Mouse (Mus musculus): Measurements from ENCODE around the gene Kctd12b.
"Not testable (repeated sequence)": the region's sequence is repeated elsewhere in the genome, so short reads cannot be mapped to it uniquely, and the experiment has no call there.

Gene Kctd12b

DNA sequence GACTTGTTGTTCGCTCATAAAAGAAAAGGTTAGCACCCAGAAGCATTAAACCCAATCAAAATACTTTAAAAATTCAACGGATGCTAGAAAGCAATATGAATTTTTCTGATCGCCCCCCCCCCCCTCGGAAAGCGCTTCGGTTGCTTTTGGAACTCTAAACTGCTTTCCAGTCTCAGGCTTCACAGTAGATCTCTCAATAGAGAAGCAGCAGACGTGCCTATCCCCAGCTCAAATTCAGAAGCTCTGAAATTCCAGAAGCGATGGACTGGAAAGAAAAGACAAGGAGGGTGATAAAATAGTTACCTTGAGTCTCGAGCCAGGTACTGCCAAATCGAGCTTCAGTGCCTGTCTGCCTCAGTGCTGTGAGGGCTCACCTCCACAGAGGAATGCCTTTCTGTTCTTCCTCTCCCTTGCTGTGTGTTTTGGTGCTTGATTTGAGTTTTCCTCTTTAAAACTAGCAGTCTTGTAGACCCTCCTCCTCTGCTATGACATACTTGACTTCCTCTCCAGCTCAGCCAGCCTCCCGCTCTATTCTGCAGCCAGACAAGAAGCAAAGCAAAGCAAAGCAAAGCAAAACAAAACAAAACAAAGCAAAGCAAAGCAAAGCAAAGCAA lies at the start of gene Kctd12b:
TSS of gene Kctd12b (minus strand) at position 610 of the 614 bp plus-strand sequence.
- peak; percentile 3 for DNase-seq (ENCODE audit: low spot score)

DNA sequence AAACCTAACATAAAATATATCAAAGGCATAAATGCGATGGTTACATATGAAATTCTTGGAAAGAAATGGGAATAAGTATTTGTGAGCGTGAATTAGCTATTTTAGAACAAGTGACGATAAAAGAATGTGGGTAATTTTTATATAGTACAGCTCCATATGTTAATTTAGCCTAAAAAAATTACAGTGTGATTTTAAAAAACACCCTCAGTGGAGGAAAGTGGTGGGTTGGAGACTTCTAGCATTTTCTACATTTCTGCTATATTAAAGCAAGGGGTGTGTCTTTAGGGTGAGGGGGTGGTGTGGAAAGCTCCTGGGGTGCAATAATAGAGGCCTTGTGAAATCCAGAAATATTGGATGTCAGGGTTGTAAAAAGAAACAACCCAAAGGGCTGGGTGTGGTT lies 46.3 kb upstream of the Kctd12b start:
- no peak for DNase-seq (ENCODE audit: low spot score)

DNA sequence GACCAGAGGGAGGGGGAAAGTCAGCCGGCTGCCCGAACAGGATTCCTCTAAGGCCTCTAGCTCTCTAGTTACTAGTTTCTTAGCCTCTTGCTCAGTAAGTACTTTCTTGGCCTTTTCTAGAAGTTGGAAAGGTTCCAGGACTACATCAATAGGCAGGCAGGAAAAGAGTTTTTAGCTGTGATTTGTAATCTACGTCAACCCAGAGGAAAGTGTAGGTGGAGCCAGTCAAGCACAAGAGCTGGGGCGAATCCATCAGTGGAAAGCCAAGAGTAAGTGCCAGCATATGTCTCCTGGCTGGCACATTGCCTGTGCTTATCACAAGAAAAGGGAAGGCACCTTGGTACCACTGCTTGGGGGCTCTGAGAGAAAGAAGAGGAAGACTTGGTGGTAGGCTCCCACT lies 39.5 kb upstream of the Kctd12b start:
- no peak for DNase-seq (ENCODE audit: low spot score)

DNA sequence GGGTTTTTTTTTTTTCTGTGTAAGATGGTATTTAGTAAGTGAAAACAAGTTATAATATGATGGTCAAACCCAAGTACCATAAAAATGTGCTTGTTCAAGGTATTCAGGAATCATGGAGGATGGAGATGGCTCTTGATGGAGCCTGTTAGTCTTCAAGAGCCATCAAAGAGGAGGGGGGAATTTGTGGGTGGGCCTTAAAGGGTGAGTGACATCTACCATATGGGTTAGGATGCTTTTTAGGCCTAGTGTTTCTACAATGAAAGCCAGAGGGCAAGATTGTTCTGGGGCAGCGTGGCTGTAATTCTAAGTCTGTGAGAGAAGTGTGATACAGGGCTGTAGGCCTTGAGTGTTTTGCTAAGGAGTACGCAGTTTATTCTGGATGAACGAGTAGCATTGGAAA lies 28.2 kb upstream of the Kctd12b start:
- DNase-seq (ENCODE audit: low spot score): no peak

DNA sequence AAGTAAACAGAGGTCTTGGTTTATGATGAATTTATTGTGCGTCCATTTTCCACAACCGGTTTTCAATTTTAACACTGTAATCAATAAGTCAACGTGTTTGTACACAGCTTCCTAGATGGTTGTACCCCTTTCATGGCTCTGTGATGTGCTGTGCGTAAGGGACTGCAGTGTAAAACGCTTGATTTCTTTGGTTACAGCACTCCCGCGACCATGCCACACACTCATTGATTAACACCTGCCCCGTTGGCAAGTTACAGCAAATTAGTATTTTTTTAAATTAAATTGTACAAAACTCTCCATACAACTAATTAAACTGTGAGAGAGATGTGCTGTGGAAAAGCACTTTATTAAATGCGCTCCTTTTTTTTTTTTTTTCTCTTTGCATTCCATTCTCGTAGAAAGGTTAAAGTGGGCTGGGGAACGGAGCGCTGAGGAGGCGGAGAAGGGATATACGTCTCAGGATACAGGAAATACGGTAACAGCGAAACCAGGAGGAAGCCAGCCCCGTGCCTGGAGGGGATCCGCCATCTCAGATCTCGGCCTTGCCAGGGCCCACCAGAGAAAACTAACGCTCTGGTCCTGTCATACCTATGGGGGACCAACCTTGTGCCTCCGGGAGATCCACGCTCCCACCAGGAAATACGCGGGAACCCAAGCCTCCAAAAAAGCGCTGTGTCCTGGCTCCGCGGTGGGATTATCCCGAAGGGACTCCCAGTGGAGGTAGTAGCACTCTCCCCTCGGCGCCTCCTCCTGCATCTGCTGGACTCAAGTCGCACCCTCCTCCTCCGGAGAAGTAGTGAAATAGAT lies 27.1 kb upstream of the Kctd12b start, which contains the start of gene Nbdy:
TSS of gene Nbdy (plus strand) at position 481 of the 807 bp plus-strand sequence.
- DNase-seq (ENCODE audit: low spot score): peak; percentile 13

DNA sequence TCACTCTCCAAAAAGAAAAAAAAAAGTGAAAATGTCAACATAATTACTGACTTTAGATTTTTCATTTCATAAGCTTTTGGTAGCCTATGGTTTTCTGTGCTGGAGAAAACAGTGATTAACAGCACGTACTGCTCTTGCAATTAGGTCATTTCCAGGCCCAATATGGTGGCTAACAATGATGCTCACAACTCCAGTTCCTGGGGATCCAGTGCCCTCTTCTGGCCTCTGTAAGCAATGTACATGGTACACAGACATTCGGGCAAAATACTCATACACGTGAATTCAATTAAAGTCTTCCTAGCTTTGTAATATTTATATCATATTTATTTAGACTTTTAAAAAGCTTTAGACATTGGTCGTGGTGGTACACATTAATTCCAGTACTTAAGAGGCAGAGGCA lies 23.4 kb upstream of the Kctd12b start:
- no peak for DNase-seq (ENCODE audit: low spot score)

DNA sequence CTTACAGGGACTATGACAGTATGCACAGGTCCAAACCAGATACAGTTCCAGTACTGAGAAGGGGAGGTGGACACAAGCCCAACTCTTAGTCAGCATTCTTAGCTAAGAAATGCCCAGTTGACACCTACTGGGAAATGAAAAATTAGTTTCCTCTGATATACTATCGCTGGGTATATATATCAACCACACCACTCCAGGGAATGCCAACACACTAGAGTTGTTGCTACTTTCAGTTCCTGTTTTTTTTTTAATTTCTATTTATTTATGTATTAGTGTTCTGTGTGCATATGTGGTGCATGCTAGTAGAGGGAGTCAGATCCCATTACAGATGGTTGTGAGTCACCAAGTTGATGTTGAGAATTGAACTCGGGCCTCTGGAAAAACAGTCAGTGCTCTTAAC lies 20.5 kb upstream of the Kctd12b start:
- no peak for DNase-seq (ENCODE audit: low spot score)

DNA sequence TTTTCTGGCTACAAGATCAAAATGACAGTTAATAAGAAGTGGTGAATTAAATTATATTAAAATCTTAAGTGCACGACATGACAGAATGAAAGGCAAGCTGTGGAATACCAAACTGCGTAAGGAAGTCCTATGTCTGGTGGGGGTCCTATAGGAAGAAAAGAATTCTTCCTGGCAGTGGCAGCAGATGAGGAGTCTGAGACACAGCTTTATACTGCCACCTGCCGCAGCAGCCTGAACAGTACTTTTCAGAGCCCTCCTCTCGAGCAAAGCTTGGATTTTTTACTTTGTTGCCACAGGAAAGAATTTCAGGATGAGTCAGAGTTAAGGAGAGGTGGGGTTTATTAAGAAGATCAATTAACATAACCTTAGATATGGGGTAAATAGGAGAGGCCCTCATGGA lies 11.5 kb upstream of the Kctd12b start:
- no peak for DNase-seq (ENCODE audit: low spot score)

DNA sequence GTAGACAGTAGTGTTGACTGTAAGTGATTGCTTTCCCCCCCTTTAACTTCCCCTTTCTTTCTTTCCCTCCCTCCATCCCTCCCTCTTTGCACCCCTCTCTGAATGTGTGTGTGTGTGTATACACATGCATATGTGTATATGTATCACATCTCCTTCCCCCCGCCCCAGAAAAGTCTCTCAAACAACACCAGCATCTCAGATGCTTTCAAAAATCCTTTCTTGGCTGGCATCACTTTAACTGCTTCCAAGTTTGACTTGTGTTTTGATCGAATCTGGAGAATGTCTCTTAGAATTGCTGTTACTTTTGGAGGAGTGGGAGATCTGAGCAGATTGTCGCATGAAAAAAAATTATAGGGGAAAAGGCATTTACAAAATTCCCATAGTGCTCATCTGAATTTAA lies 4.3 kb upstream of the Kctd12b start:
- no peak for DNase-seq (ENCODE audit: low spot score)

DNA sequence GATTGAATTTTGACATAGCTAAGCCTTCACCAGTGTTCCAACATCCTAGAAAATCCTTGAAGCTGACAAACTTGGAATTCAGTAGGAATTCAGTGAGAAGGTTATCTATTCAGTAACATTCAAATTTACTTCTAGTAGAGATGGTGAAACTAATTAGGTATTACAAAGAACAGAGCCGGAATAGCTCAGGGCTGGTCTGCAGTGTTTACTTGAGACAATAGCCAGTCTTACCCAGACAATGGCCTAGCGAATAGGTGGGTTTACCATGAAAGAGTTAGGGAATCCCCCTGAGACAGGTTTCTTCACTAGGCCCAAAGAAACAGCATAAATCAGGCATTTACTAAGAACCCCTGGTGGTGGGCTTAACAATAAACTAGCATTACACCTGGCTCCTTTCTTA lies 28.0 kb downstream of the Kctd12b start:
- DNase-seq (ENCODE audit: low spot score): not testable (repeated sequence)

DNA sequence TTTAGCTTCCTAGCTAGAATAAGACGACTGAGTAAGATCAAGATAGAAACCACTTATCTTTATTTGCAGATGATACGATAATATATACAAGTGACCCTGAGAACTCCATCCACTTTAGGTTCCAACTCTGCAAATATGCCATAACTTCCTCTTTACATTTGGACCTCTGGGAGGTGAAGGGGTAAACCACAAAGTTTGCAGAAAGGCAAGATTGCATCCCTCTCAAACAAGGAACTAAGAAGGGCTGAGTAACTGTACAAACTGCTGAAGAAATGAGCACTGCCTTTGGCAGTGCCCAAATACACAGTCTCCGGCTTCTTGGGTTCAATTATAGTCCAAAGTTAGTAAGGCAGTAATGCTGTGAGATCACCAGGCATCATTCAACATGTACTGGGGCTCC lies 31.3 kb downstream of the Kctd12b start:
- no peak for DNase-seq (ENCODE audit: low spot score)

DNA sequence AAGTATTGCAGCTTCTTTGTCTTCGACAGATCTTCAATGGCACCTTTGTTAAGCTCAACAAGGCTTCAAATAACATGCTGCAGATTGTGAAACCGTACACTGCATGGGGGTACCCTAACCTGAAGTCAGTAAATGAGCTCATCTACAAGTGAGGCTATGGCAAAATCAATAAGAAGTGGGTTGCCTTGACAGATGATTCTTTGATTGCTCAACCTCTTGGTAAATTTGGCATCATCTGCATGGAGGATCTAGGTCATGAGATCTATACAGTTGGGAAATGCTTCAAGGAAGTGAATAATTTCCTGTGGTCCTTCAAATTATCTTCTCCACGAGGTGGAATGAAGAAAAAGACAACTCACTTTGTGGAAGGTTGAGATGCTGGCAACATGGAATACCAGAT lies 39.2 kb downstream of the Kctd12b start:
- DNase-seq (ENCODE audit: low spot score): no peak

DNA sequence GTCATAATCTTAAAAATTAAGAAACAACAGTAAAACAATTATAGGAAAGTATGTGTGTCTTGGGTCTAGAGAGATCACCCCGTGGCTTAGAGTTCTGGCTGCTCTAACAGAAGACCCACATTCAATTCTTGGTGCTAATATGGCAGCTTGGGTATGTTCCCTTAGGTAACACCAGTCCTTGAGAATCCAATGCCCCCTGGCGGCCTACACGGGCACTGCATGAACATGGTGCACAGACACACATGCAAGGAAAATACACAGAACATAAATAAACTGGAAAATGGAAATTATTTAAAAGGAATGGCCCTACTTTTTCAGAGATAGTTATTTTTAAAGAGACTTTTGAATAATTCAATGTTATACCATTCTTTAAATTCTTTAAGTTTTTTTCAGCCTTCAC lies 55.6 kb downstream of the Kctd12b start:
- no peak for DNase-seq (ENCODE audit: low spot score)

DNA sequence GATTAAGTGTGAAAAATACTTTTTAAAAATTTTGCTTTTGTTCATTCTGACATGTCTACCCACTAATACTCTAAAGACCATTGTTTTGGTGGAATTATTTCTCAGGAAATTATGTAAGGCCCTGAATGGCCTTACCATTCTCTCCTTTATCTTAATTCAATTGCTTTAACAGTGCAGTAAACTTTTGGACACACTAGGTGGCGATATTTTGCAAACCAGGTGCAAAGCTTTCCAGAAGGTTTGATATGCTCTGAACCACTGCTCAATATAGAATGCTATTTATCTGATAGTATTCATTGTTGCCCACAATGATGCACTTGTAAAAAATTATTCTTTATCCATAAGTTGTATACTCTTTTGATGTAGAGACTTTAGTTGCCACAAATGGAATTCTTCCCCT lies 59.9 kb downstream of the Kctd12b start:
- DNase-seq (ENCODE audit: low spot score): peak; percentile 3
